Mouse (Mus musculus): ENCODE measurements at regions not wholly inside any gene's neighbourhood (a gene's known extent, or its start where the extent isn't known, plus 50 kb on each side); places are given as distances from the start of the nearest gene placed in this dataset.
A peak's percentile ranks its signal among the peaks of the same experiment; 100 is the strongest.
"Not testable (repeated sequence)": the region's sequence is repeated elsewhere in the genome, so short reads cannot be mapped to it uniquely, and the experiment has no call there.

GRCm38 (mm10) chr15:92997933-92998332 lies 277.0 kb downstream of the Gxylt1 start:
- DNase-seq (ENCODE audit: low read depth, low spot score) = no peak

GRCm38 (mm10) chr15:92994191-92994671 lies 280.7 kb downstream of the Gxylt1 start:
- DNase-seq (ENCODE audit: low read depth, low spot score) = no peak

GRCm38 (mm10) chr15:92993538-92994190 lies 281.3 kb downstream of the Gxylt1 start:
- no peak for DNase-seq (ENCODE audit: low read depth, low spot score)

GRCm38 (mm10) chr15:92975774-92976173 lies 299.2 kb downstream of the Gxylt1 start:
- no peak for DNase-seq (ENCODE audit: low read depth, low spot score)

- no peak for DNase-seq (ENCODE audit: low read depth, low spot score)
Observed at GRCm38 (mm10) chr15:92974931-92975330, 300.0 kb downstream of the Gxylt1 start.

- DNase-seq (ENCODE audit: low read depth, low spot score) = no peak
Observed at GRCm38 (mm10) chr15:92973651-92974229, 301.2 kb downstream of the Gxylt1 start.

GRCm38 (mm10) chr15:92965556-92965955 lies 309.4 kb downstream of the Gxylt1 start:
- DNase-seq (ENCODE audit: low read depth, low spot score) = peak; percentile 9

GRCm38 (mm10) chr15:92964901-92965300 lies 310.1 kb downstream of the Gxylt1 start:
- peak; percentile 42 for DNase-seq (ENCODE audit: low read depth, low spot score)

GRCm38 (mm10) chr15:92964131-92964530 lies 310.8 kb downstream of the Gxylt1 start:
- DNase-seq (ENCODE audit: low read depth, low spot score) = peak; percentile 65

GRCm38 (mm10) chr15:92950912-92951311 lies 324.1 kb downstream of the Gxylt1 start:
- DNase-seq (ENCODE audit: low read depth, low spot score) = not testable (repeated sequence)

GRCm38 (mm10) chr15:92946216-92946615 lies 328.8 kb downstream of the Gxylt1 start:
- peak; percentile 9 for DNase-seq (ENCODE audit: low read depth, low spot score)

- DNase-seq (ENCODE audit: low read depth, low spot score) = no peak
Observed at GRCm38 (mm10) chr15:92903821-92904220, 371.2 kb downstream of the Gxylt1 start.

GRCm38 (mm10) chr15:92897277-92897676 lies 377.7 kb downstream of the Gxylt1 start:
- DNase-seq (ENCODE audit: low read depth, low spot score) = no peak

- no peak for DNase-seq (ENCODE audit: low read depth, low spot score)
Observed at GRCm38 (mm10) chr15:92895836-92896235, 379.1 kb downstream of the Gxylt1 start.

- no peak for DNase-seq (ENCODE audit: low read depth, low spot score)
Observed at GRCm38 (mm10) chr15:92876438-92876837, 398.5 kb downstream of the Gxylt1 start.

- no peak for DNase-seq (ENCODE audit: low read depth, low spot score)
Observed at GRCm38 (mm10) chr15:92864106-92864505, 410.9 kb downstream of the Gxylt1 start.

- DNase-seq (ENCODE audit: low read depth, low spot score) = no peak
Observed at GRCm38 (mm10) chr15:92850854-92851253, 424.1 kb downstream of the Gxylt1 start.

GRCm38 (mm10) chr15:92840035-92840434 lies 434.9 kb downstream of the Gxylt1 start:
- no peak for DNase-seq (ENCODE audit: low read depth, low spot score)

- no peak for DNase-seq (ENCODE audit: low read depth, low spot score)
Observed at GRCm38 (mm10) chr15:92839611-92840010, 435.4 kb downstream of the Gxylt1 start.

GRCm38 (mm10) chr15:92826136-92826535 lies 429.5 kb downstream of the Pdzrn4 start:
- DNase-seq (ENCODE audit: low read depth, low spot score) = no peak

Data from 3T3-L1 (cell line).